Mouse (Mus musculus): ENCODE data around the gene Gramd4. TPM values are rescaled to one million over a fixed set of nuclear protein-coding genes. Genes with fewer than 3 reads are reported as not detected.

Gramd4 gene
- total and polyA plus RNA-seq, 3 experiments, result 0.17 to 0.66 (median 0.56) TPM

DNA sequence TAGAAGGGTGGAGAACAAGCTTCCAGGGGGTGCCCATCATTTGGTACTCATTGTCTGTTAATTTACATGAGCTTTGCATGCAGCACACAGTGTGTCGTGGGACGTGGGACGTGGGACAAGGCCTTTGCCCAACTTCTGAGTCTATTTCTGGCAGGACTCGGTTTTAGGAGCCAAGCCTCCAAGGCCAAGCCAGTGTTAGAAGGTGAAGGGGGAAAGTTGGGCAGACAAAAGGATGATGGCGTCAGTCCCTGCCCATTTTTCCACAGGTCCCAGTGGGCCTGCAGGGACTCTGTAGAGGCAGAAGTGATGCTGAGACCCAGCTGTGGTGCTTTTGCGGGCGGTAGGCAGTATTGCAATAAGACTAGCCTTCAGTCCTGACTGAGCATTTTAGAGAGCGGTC, 33.1 kb downstream of the Gramd4 start:
- H3K79me2 ChIP-seq (replicated peaks; ENCODE audit: control insufficient read depth, extremely low read depth, insufficient read depth, poor library complexity, severe bottlenecking), result no peaks in the 10 kb centered on the region
- H3K9me3 ChIP-seq (replicated peaks; ENCODE audit: low read length), result no peaks in the 10 kb centered on the region
- H3K27ac ChIP-seq (ENCODE audit: insufficient read depth, low read depth), result no peak overlapping the region
- no peaks in the 10 kb centered on the region for H3K36me3 ChIP-seq (replicated peaks in 1 of 2; ENCODE audit: control insufficient read depth in 1 of 2, insufficient read depth in 1 of 2, low read length in 1 of 2)
- DNase-seq (ENCODE audit: extremely low read depth), result no peak
- in situ Hi-C loops (cut with MboI; ENCODE audit: low pct_ligation_motif_present, low pct_unique_long_range_greater_than_20kb, low sequenced_read_pairs) (no loop called here), dilution Hi-C loops (cut with MboI; ENCODE audit: extremely low pct_ligation_motif_present, extremely low pct_unique_long_range_greater_than_20kb, low sequenced_read_pairs) (no loop called here)
- H3K9ac ChIP-seq (ENCODE audit: insufficient read depth, low read depth), result no peak overlapping the region
- H3K27me3 ChIP-seq (replicated peaks), result peaks cover 50% of the 10 kb centered on the region
- no peak overlapping the region for H3K4me2 ChIP-seq (ENCODE audit: insufficient read depth, low read depth, poor library complexity, severe bottlenecking)
- no peak for TF ChIP-seq MYC (IDR thresholded peaks at IDR 0.05; ENCODE audit: low read depth, low read length)
- TF ChIP-seq E2F4 (IDR thresholded peaks at IDR 0.05; ENCODE audit: insufficient replicate concordance, low read depth, low read length), result no peak
- no peak for TF ChIP-seq TCF12 (IDR thresholded peaks at IDR 0.05; ENCODE audit: low read depth, low read length)
- no peak for TF ChIP-seq RCOR1 (conservative IDR thresholded peaks at IDR 0.05; ENCODE audit: low read depth, low read length)
- no peak for TF ChIP-seq UBTF (IDR thresholded peaks at IDR 0.05; ENCODE audit: low read depth, low read length)
- no peak for TF ChIP-seq ELF1 (IDR thresholded peaks at IDR 0.05; ENCODE audit: low read depth, low read length)
- no peak for TF ChIP-seq ZKSCAN1 (IDR thresholded peaks at IDR 0.05; ENCODE audit: borderline replicate concordance, low read depth, low read length)
- TF ChIP-seq GABPA (IDR thresholded peaks at IDR 0.05; ENCODE audit: insufficient replicate concordance, low read depth, low read length), result no peak
- no peak for TF ChIP-seq USF2 (conservative IDR thresholded peaks at IDR 0.05; ENCODE audit: low read depth, low read length)
- TF ChIP-seq MAFK (IDR thresholded peaks at IDR 0.05; ENCODE audit: insufficient replicate concordance, low read length), result no peak
- no peak for TF ChIP-seq PAX5 (IDR thresholded peaks at IDR 0.05; ENCODE audit: low read length)
- TF ChIP-seq BHLHE40 (IDR thresholded peaks at IDR 0.05; ENCODE audit: low read depth, low read length), result no peak
- TF ChIP-seq MEF2A (IDR thresholded peaks at IDR 0.05; ENCODE audit: borderline replicate concordance, low read depth, low read length), result no peak
- no peak for TF ChIP-seq TBP (conservative IDR thresholded peaks at IDR 0.05; ENCODE audit: low read depth, low read length)
- TF ChIP-seq ZNF384 (IDR thresholded peaks at IDR 0.05; ENCODE audit: low read depth, low read length), result no peak
- no peak for TF ChIP-seq EP300 (IDR thresholded peaks at IDR 0.05; ENCODE audit: low read length)
- TF ChIP-seq CHD2 (IDR thresholded peaks at IDR 0.05; ENCODE audit: low read length), result no peak
- TF ChIP-seq ETS1 (conservative IDR thresholded peaks at IDR 0.05; ENCODE audit: low read depth, low read length), result no peak
- no peak for TF ChIP-seq SMC3 (IDR thresholded peaks at IDR 0.05; ENCODE audit: low read depth, low read length)
- TF ChIP-seq ZMIZ1 (IDR thresholded peaks at IDR 0.05; ENCODE audit: low read depth, low read length), result no peak
- H3K4me1 ChIP-seq (ENCODE audit: control insufficient read depth in 1 of 2, insufficient read depth in 2 of 2), result peaks cover 16 to 50% of the 10 kb centered on the region in 2 experiments
- H3K4me3 ChIP-seq (replicated peaks in 1 of 3; ENCODE audit: low read depth in 2 of 3, low read length in 2 of 3, poor library complexity in 1 of 3), result no peak overlapping the region

DNA sequence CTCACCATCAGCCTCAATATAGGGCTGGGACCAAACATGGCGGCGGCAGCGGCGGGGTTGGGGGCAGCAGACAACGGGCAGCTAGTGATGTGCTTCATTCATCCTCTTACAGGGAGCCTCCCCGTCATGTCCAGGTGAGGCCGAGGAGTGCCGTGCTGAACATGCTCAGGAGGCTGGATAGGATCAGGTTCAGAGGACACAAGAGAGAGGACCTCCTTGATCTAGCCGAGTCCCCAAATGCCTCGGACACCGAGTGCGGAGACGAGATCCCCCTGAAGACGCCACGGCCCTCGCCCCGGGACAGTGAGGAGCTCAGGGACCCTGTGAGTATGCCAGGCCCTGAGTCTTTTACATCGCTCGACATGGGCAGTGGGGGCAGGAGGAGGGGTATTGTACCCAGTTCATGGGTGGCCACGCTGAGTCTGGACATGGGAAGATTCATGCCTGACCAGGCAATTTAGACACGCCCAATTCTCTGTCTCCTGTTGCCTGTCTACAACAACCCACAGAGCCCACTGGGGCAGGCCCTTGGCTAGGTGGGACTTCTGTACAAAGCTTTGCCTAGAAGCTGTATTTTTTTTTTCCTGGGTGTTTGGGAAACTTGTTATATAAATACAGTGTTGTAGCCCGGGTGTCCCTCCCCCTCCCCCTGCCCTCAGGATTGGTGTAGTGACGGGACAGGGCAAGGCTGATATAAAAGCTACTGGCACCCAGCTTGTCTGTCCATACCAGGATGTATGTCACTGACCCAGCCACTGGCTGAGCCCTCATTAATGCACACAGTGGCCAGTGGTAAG, 33.9 kb downstream of the Gramd4 start:
- in situ Hi-C loops (cut with MboI; ENCODE audit: low pct_ligation_motif_present, low pct_unique_long_range_greater_than_20kb, low sequenced_read_pairs) (no loop called here), dilution Hi-C loops (cut with MboI; ENCODE audit: extremely low pct_ligation_motif_present, extremely low pct_unique_long_range_greater_than_20kb, low sequenced_read_pairs) (no loop called here)
- no peak for TF ChIP-seq MXI1 (IDR thresholded peaks at IDR 0.05; ENCODE audit: low read depth, low read length)
- TF ChIP-seq UBTF (IDR thresholded peaks at IDR 0.05; ENCODE audit: low read depth, low read length), result no peak
- no peak for TF ChIP-seq NRF1 (IDR thresholded peaks at IDR 0.05; ENCODE audit: low read depth, low read length)
- DNase-seq (ENCODE audit: extremely low read depth), result no peak
- Histone ChIP-seq H3K27me3 (replicated peaks) (peaks cover 53% of the 10 kb centered on the region), H3K36me3 (replicated peaks in 1 of 2; ENCODE audit: control insufficient read depth in 1 of 2, insufficient read depth in 1 of 2, low read length in 1 of 2) (no peaks in the 10 kb centered on the region), H3K9ac (ENCODE audit: insufficient read depth, low read depth) (no peak overlapping the region), H3K9me3 (replicated peaks; ENCODE audit: low read length) (no peaks in the 10 kb centered on the region), H3K4me2 (ENCODE audit: insufficient read depth, low read depth, poor library complexity, severe bottlenecking) (no peak overlapping the region), H3K4me1 (ENCODE audit: control insufficient read depth in 1 of 2, insufficient read depth in 2 of 2) (peaks cover 24 to 58% of the 10 kb centered on the region in 2 experiments), H3K27ac (ENCODE audit: insufficient read depth, low read depth) (no peak overlapping the region), H3K4me3 (replicated peaks in 1 of 3; ENCODE audit: low read depth in 2 of 3, low read length in 2 of 3, poor library complexity in 1 of 3) (no peak overlapping the region), H3K79me2 (replicated peaks; ENCODE audit: control insufficient read depth, extremely low read depth, insufficient read depth, poor library complexity, severe bottlenecking) (no peaks in the 10 kb centered on the region)
